Mouse (Mus musculus) heart, adult 2 months (tissue): ENCODE measurements at regions not wholly inside any gene's neighbourhood (a gene's known extent, or its start where the extent isn't known, plus 50 kb on each side); places are given as distances from the start of the nearest gene placed in this dataset.

Experiments
- DNase-seq, 2 experiments: peaks; one replicate each; pipeline ENCODE4 v3.0.0; 2021
- H3K27ac ChIP-seq: fragments of 200-600 bp; 2 replicates; pipeline ENCODE4 v1.8.1; 2022
- H3K27me3 ChIP-seq: fragments of 200-500 bp; 2 replicates; pipeline ENCODE4 v1.6.1; 2012; ENCODE audit warnings: mild to moderate bottlenecking, low read length, inconsistent platforms, mixed read lengths; ENCODE audit not compliant: control insufficient read depth, insufficient read depth
- H3K36me3 ChIP-seq: fragments of 200-500 bp; 2 replicates; pipeline ENCODE4 v1.6.1; 2012; ENCODE audit warnings: low read length, inconsistent platforms; ENCODE audit not compliant: control insufficient read depth, insufficient read depth
- H3K4me1 ChIP-seq: fragments of 200-500 bp; 2 replicates; pipeline ENCODE4 v1.6.1; 2011; ENCODE audit warnings: low read length; ENCODE audit not compliant: control insufficient read depth, insufficient read depth
- H3K4me3 ChIP-seq: fragments of 200-600 bp; 2 replicates; pipeline ENCODE4 v1.8.1; 2022
- H3K79me2 ChIP-seq: fragments of 200-500 bp; replicated peaks from 2 replicates; pipeline ENCODE4 v1.6.1; 2012; ENCODE audit warnings: mild to moderate bottlenecking, inconsistent platforms, low read length, moderate library complexity, mixed read lengths; ENCODE audit not compliant: control insufficient read depth, insufficient read depth
- H3K9ac ChIP-seq: fragments of 200-500 bp; 2 replicates; pipeline ENCODE4 v1.6.1; 2012; ENCODE audit warnings: low read depth, mild to moderate bottlenecking, control low read depth, inconsistent platforms, low read length, mixed read lengths
- CTCF ChIP-seq: fragments of 200-600 bp; IDR thresholded peaks from 2 replicates; pipeline ENCODE4 v1.8.1; 2022; ENCODE audit warnings: antibody characterized with exemption, mild to moderate bottlenecking, moderate library complexity
- EP300 ChIP-seq: fragments of 200-500 bp; IDR thresholded peaks from 2 replicates; pipeline ENCODE4 v1.6.1; 2011; ENCODE audit warnings: low read depth, low read length, control low read depth; ENCODE audit not compliant: insufficient read depth
- POLR2A ChIP-seq: fragments of 200-500 bp; IDR thresholded peaks from 2 replicates; pipeline ENCODE4 v1.6.1; 2011; ENCODE audit warnings: mild to moderate bottlenecking, low read depth, low read length, control low read depth; ENCODE audit not compliant: insufficient read depth
- WGBS: fragments of 180-500 bp; shearing (Covaris S2); methylation state at CpG from one replicate; pipeline ENCODE4 v1.1.7; 2018; 5-methylcytosine and 5-hydroxymethylcytosine counted together
- intact Hi-C: fragments of 180-260 bp; cut with DNase I; formaldehyde crosslinking; loops from one replicate; pipeline ENCODE4 v1.15.1; 2025

DNA sequence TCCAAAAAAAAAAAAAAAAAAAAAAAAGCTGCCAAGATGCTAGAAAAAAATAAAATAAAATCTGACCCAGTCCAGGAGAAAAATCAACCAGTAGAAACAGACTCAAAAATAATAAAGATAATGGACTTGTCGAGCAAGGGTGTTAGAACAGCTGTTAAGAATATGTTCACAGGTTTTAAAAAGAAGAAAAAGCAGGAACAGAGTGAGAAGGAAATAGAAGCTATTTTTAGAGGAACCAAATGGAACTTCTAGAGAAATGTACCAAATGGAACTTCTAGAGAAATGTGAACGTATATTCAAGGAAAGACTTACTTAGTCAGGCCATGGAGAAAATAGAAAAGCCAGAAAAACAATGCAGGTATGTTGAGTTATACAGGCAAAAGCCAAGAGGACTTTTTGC is 662.4 kb upstream of the Jmjd1c start:
- no peaks in the 10 kb centered on the region for H3K4me1 ChIP-seq
- no peaks in the 10 kb centered on the region for H3K27me3 ChIP-seq
- TF ChIP-seq POLR2A (no peak), EP300 (no peak), CTCF (no peak)
- H3K9ac ChIP-seq: no peak overlapping the region
- H3K4me3 ChIP-seq: no peak overlapping the region
- DNase-seq: no peak
- no peaks in the 10 kb centered on the region for H3K36me3 ChIP-seq
- intact Hi-C loops: no loop called here
- H3K27ac ChIP-seq: no peak overlapping the region
- WGBS: 43% methylated on average over 2 of the region's 2 CpGs
- no peaks in the 10 kb centered on the region for H3K79me2 ChIP-seq

DNA sequence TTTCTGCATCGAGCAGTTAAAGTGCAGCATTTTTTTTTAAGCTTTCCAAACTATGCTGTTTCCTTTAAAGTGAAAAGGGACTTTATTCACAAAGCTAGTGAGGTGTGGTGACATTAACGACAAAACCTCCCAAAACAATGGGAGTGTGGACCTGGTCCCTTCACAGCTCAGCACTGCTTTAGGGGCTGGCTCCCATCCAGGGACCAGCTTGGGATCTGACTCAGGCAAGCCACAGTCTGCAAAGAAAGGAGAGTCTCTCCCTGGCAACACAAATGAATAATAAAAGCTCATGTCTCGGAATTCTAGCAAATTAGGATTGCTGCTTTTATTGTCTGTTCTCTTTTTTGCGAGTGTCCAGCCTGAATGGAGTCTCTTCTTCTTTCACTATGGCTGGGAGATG is 625.2 kb upstream of the Jmjd1c start:
- no peak overlapping the region for H3K9ac ChIP-seq
- TF ChIP-seq CTCF (no peak), EP300 (no peak), POLR2A (no peak)
- H3K4me3 ChIP-seq: no peak overlapping the region
- H3K27me3 ChIP-seq: no peaks in the 10 kb centered on the region
- H3K27ac ChIP-seq: no peak overlapping the region
- intact Hi-C loops: no loop called here
- no peak for DNase-seq
- no peaks in the 10 kb centered on the region for H3K79me2 ChIP-seq
- no peaks in the 10 kb centered on the region for H3K4me1 ChIP-seq
- no peaks in the 10 kb centered on the region for H3K36me3 ChIP-seq
- 59% methylated on average over 4 of the region's 4 CpGs for WGBS

DNA sequence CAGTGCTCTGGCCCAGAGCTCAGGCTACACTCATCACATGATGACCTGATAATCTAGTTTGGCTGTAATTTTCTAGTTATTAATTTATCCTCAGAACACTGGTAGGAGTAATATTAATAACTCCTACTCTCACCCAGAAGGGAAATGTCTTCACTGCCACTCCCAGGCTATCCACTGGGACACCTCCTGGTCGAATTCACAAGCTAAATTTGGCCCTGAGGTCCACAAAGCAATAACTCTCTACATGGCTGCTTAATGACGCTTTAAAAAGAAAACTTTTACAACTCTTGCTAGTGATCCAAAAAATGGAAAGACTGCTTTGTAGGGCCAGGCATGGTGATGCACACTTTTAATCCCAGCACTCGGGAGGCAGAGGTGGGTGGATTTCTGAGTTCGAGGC is 623.9 kb upstream of the Jmjd1c start:
- H3K27me3 ChIP-seq: no peaks in the 10 kb centered on the region
- no peaks in the 10 kb centered on the region for H3K79me2 ChIP-seq
- no peaks in the 10 kb centered on the region for H3K36me3 ChIP-seq
- H3K27ac ChIP-seq: no peak overlapping the region
- no peaks in the 10 kb centered on the region for H3K4me1 ChIP-seq
- 63% methylated on average over 4 of the region's 4 CpGs for WGBS
- H3K4me3 ChIP-seq: no peak overlapping the region
- TF ChIP-seq CTCF (no peak), EP300 (no peak), POLR2A (no peak)
- intact Hi-C loops: no loop called here
- no peak overlapping the region for H3K9ac ChIP-seq
- DNase-seq: no peak

DNA sequence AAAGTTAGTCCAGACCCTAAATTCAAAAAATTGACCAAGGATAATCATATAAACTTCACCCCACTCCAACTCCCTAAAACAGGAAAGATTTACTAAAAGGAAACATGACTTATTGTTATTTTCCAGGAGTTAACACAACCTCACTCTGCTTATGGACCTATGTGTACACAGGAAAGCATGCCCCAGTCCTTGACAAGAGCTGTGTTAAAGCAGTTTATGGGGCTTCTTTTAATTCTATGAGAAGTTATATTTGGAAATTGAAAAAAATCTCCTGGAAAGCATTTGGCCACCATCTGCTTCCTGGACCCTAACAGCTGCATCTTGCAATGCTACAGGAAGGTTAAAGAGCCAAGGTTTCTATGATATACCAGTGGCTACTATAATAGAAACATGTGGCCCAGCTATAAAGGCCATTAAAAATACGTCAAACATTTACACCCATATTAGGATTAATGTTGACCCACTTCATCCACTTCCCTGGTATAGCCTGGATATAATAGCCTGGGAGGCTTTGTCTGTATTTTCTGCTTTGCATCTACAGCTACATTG is 620.7 kb upstream of the Jmjd1c start:
- 52% methylated on average over 1 of the region's 1 CpGs for WGBS
- Histone ChIP-seq H3K79me2 (no peaks in the 10 kb centered on the region), H3K27me3 (no peaks in the 10 kb centered on the region), H3K27ac (no peak overlapping the region), H3K36me3 (no peaks in the 10 kb centered on the region), H3K9ac (no peak overlapping the region), H3K4me3 (no peak overlapping the region), H3K4me1 (no peaks in the 10 kb centered on the region)
- no peak for DNase-seq
- intact Hi-C loops: no loop called here
- TF ChIP-seq EP300: no peak
- no peak for TF ChIP-seq CTCF
- no peak for TF ChIP-seq POLR2A

GRCm38 (mm10) chr10:66490871-66491270 is 605.1 kb upstream of the Jmjd1c start:
- H3K9ac ChIP-seq: no peak overlapping the region
- H3K4me3 ChIP-seq: no peak overlapping the region
- DNase-seq: no peak
- H3K79me2 ChIP-seq: no peaks in the 10 kb centered on the region
- no peaks in the 10 kb centered on the region for H3K4me1 ChIP-seq
- H3K27ac ChIP-seq: no peak overlapping the region
- no peaks in the 10 kb centered on the region for H3K36me3 ChIP-seq
- WGBS: 69% methylated on average over 5 of the region's 5 CpGs
- H3K27me3 ChIP-seq: no peaks in the 10 kb centered on the region
- intact Hi-C loops: no loop called here
- TF ChIP-seq POLR2A (no peak), EP300 (no peak), CTCF (no peak)

DNA sequence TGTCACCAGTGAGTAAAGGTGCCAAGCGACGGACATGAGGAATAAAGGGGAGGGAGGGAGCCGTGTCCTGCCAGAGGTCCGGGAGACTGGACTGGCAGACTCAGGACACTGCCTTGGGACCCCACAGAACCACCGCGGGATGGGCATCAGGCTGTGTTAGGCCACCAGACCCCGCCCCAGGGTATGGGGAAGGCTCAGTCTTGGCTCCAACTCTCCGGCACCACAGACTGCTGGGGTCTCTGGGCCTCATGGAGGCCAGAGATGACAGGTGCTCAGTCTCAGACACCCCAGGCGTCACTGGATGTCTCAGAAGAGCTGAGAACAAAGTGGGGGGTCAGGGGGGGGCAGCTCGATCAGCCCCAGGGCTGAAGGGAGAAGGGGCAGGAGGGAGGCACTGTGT is 604.1 kb upstream of the Jmjd1c start:
- no peak for DNase-seq
- 60% methylated on average over 10 of the region's 10 CpGs for WGBS
- Histone ChIP-seq H3K9ac (no peak overlapping the region), H3K27ac (no peak overlapping the region), H3K27me3 (no peaks in the 10 kb centered on the region), H3K4me1 (no peaks in the 10 kb centered on the region), H3K4me3 (no peak overlapping the region), H3K36me3 (no peaks in the 10 kb centered on the region), H3K79me2 (no peaks in the 10 kb centered on the region)
- intact Hi-C loops: no loop called here
- no peak for TF ChIP-seq POLR2A

DNA sequence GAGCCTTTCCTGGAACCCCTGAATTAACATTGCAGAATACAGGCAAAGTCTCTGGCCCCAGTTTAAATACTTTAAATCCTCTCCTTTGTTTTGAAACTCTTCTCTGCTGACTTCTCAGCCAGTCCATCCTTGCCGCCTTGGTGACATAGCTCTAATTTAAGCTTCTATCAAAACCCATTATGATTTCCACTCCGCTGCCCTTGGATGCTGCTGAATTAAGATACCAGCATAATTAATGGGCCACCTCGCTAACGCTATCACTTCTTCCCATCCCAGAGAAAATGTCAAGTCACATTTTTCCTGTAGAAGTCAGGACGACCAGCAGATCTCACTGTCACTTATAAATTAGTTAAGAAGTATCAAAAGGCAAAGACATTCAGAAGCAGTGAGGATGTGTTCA is 556.1 kb upstream of the Jmjd1c start:
- H3K9ac ChIP-seq: no peak overlapping the region
- no peak overlapping the region for H3K4me3 ChIP-seq
- intact Hi-C loops: no loop called here
- no peaks in the 10 kb centered on the region for H3K36me3 ChIP-seq
- no peak for DNase-seq
- no peak overlapping the region for H3K27ac ChIP-seq
- H3K27me3 ChIP-seq: no peaks in the 10 kb centered on the region
- TF ChIP-seq EP300 (no peak), POLR2A (no peak), CTCF (no peak)
- no peaks in the 10 kb centered on the region for H3K79me2 ChIP-seq
- H3K4me1 ChIP-seq: no peaks in the 10 kb centered on the region
- WGBS: 80% methylated on average over 5 of the region's 5 CpGs
